14 mouse cellular contexts compared by ENCODE assay signal in the genomic region with DNA sequence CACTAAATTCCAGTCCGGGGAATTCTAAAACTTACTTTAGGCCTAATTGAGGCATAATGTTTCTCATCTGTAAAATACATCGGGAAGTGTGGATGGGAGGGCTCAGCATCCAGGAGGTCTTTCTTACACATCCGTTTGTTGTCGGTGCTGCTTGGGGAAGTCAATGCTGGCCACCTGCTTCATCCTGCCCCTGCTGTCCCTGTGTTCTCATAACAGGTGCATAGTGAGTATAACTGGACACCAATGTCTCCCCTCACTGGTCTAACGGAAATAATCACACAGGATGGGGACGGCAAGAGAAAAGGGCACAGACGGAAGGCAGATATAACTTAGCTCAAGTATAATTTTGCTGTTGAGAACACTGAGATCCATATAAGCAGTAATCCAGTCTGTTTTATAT.
"Had no signal": no experiment of that assay in that cellular context is flagged by ENCODE, and none has a peak within 500 bp of the region (broad histone marks: within the 10 kb centered on the region; RNA-seq: fewer than 3 reads in every experiment).

No protein-coding gene starts in this region.

- DNase-seq: kidney, postnatal 10 days; kidney, postnatal 4 days; left cerebral cortex, postnatal 4 days; lung, adult 18-20 months; right cerebral cortex, postnatal 14 days; thymus, adult 2 months; thymus, postnatal 36 days had no signal

- H3K27me3 ChIP-seq: limb, embryonic 13.5 days; megakaryocyte, embryonic 14.5 days; midbrain, embryonic 12.5 days; stomach, embryonic 15.5 days had no signal

- H3K4me1 ChIP-seq: limb, embryonic 13.5 days; megakaryocyte, embryonic 14.5 days; midbrain, embryonic 12.5 days; stomach, embryonic 15.5 days had no signal

- H3K27ac ChIP-seq: layer of hippocampus, adult 2 months; limb, embryonic 13.5 days; liver, embryonic 14.5 days; macrophage; midbrain, embryonic 12.5 days; stomach, embryonic 15.5 days had no signal

- H3K4me3 ChIP-seq: layer of hippocampus, adult 2 months; limb, embryonic 13.5 days; megakaryocyte, embryonic 14.5 days; midbrain, embryonic 12.5 days; stomach, embryonic 15.5 days had no signal
